Mouse (Mus musculus): Measurements from ENCODE around the gene Borcs8.

Borcs8 gene

GRCm38 (mm10) chr8:70179082-70179481 lies 39.8 kb downstream of the Borcs8 start:
- DNase-seq (ENCODE audit: low spot score in 2 of 2), result no peak

GRCm38 (mm10) chr8:70181212-70181902 lies 42.1 kb downstream of the Borcs8 start:
- DNase-seq (ENCODE audit: low spot score in 2 of 2), result no peak

GRCm38 (mm10) chr8:70181903-70182252 lies 42.6 kb downstream of the Borcs8 start:
- DNase-seq (ENCODE audit: low spot score in 2 of 2), result no peak

- DNase-seq (ENCODE audit: low spot score in 2 of 2), result no peak
These were observed 43.9 kb downstream of the Borcs8 start for GRCm38 (mm10) chr8:70183194-70183593.

- no peak for DNase-seq (ENCODE audit: low spot score in 2 of 2)
These were observed 49.4 kb downstream of the Borcs8 start for GRCm38 (mm10) chr8:70188707-70189106.

GRCm38 (mm10) chr8:70193238-70193637 lies 53.9 kb downstream of the Borcs8 start:
- DNase-seq (ENCODE audit: low spot score in 2 of 2), result no peak

- DNase-seq (ENCODE audit: low spot score in 2 of 2), result no peak
These were observed 54.9 kb downstream of the Borcs8 start for GRCm38 (mm10) chr8:70194191-70194590.

GRCm38 (mm10) chr8:70195762-70196161 lies 56.5 kb downstream of the Borcs8 start:
- no peak for DNase-seq (ENCODE audit: low spot score in 2 of 2)

All from frontal cortex, postnatal 14 days (tissue).